18 mouse cellular contexts compared by ENCODE assay signal in the genomic region with DNA sequence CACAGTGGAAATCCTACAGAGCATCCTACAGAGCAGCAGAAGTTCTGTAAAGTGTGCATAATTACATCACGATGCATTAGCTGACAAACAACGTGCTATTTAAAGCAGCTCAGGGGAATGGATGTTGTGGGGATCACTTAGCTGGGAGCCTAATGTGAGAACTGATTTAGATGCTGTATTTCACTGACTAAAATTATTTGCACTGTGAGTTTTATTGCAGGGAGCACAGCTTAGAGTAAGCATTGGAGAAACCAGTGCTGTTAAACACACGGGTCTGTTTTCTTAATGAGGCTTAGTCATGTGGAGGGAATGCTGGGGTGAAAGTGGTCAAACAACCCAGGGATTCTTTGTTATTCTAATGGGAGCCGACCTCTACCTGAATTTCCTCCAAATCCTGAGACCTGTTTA.
DNase-seq lines count a peak whose midpoint lies in the region; ATAC-seq lines count a peak whose summit lies in the region.
"Had no signal": no experiment of that assay in that cellular context is flagged by ENCODE, and none has a peak within 500 bp of the region (broad histone marks: within the 10 kb centered on the region; RNA-seq: fewer than 3 reads in every experiment).

No protein-coding gene starts in this region.

- no peaks in the 10 kb centered on the region for H3K27me3 ChIP-seq in midbrain, embryonic 16.5 days (ENCODE audit: control insufficient read depth, insufficient read depth, low read depth, low read length)
- H3K27me3 ChIP-seq in midbrain, embryonic 10.5 days (ENCODE audit: low read depth, poor library complexity, severe bottlenecking) = no peaks in the 10 kb centered on the region
- H3K27me3 ChIP-seq: heart, embryonic 13.5 days had no signal

- H3K27ac ChIP-seq in midbrain, embryonic 16.5 days (ENCODE audit: low read length) = no peak overlapping the region
- H3K27ac ChIP-seq in midbrain, embryonic 10.5 days (replicated peaks) = no peak overlapping the region
- H3K27ac ChIP-seq: heart, embryonic 13.5 days had no signal

- WGBS in midbrain, embryonic 16.5 days = 4% methylated on average over 4 of the region's 4 CpGs
- WGBS in midbrain, embryonic 10.5 days = 4% methylated on average over 4 of the region's 4 CpGs

- no peak overlapping the region for H3K4me3 ChIP-seq in midbrain, embryonic 16.5 days (ENCODE audit: low read depth, low read length)
- H3K4me3 ChIP-seq in midbrain, embryonic 10.5 days = no peak overlapping the region
- H3K4me3 ChIP-seq: heart, embryonic 13.5 days had no signal

- ATAC-seq in midbrain, embryonic 16.5 days = 0 out of 2 replicates have a peak, but pooled peaks have one; percentile 36
- ATAC-seq: lung, postnatal 0 days had no signal

- H3K4me1 ChIP-seq in midbrain, embryonic 16.5 days (ENCODE audit: control insufficient read depth, insufficient read depth, low read length) = no peaks in the 10 kb centered on the region
- H3K4me1 ChIP-seq in midbrain, embryonic 10.5 days = peaks cover 11% of the 10 kb centered on the region
- H3K4me1 ChIP-seq: heart, embryonic 13.5 days had no signal

- H3K9ac ChIP-seq in midbrain, embryonic 16.5 days (ENCODE audit: low read depth, low read length) = no peak overlapping the region
- H3K9ac ChIP-seq: heart, embryonic 13.5 days had no signal

- peak; percentile 9 for DNase-seq in heart, adult 11 months
- DNase-seq in heart, adult 18-20 months = no peak
- DNase-seq in midbrain, embryonic 10.5 days (ENCODE audit: low spot score) = no peak
- DNase-seq in ZHBTc4 (ENCODE audit: low read depth, low spot score) = peak; percentile 26
- peak; percentile 2 for DNase-seq in forelimb bud, embryonic 11.5 days (ENCODE audit: low read depth, low spot score)
- no peak for DNase-seq in adrenal gland, postnatal 10 days
- DNase-seq: adrenal gland, adult 8-10 months; cerebellum, adult 18-20 months; cerebellum, postnatal 25 days; embryo, embryonic 11 days; kidney, adult 2 months; kidney, postnatal 36 days; left cerebral cortex, postnatal 4 days; liver; thymus, postnatal 36 days had no signal

- no peak overlapping the region for H3K4me2 ChIP-seq in midbrain, embryonic 16.5 days (ENCODE audit: low read length)
- H3K4me2 ChIP-seq: heart, embryonic 13.5 days had no signal

- no peaks in the 10 kb centered on the region for H3K9me3 ChIP-seq in midbrain, embryonic 16.5 days (replicated peaks; ENCODE audit: control insufficient read depth, low read length, poor library complexity, severe bottlenecking)
- H3K9me3 ChIP-seq in midbrain, embryonic 10.5 days (replicated peaks) = no peaks in the 10 kb centered on the region
- H3K9me3 ChIP-seq: heart, embryonic 13.5 days had no signal

- no peaks in the 10 kb centered on the region for H3K36me3 ChIP-seq in midbrain, embryonic 16.5 days (ENCODE audit: control insufficient read depth, insufficient read depth, low read length)
- H3K36me3 ChIP-seq in midbrain, embryonic 10.5 days = no peaks in the 10 kb centered on the region
- H3K36me3 ChIP-seq: heart, embryonic 13.5 days had no signal

Comparison
In these comparisons a context has a peak if more than half of its experiments do, and no peak if none do; other contexts are left out.
1. DNase-seq: peak in heart, adult 11 months (single experiment), ZHBTc4 (single experiment) and forelimb bud, embryonic 11.5 days (single experiment); none in heart, adult 18-20 months (0 of 2), midbrain, embryonic 10.5 days (single experiment) and adrenal gland, postnatal 10 days (single experiment).